Mouse (Mus musculus): ENCODE measurements around the gene Cabin1.

Cabin1 gene

GRCm38 (mm10) chr10:75697693-75698092 lies 66.4 kb downstream of the Cabin1 start:
- no peak for DNase-seq

- DNase-seq = no peak
Measured at GRCm38 (mm10) chr10:75696597-75697355, 67.4 kb downstream of the Cabin1 start.

DNA sequence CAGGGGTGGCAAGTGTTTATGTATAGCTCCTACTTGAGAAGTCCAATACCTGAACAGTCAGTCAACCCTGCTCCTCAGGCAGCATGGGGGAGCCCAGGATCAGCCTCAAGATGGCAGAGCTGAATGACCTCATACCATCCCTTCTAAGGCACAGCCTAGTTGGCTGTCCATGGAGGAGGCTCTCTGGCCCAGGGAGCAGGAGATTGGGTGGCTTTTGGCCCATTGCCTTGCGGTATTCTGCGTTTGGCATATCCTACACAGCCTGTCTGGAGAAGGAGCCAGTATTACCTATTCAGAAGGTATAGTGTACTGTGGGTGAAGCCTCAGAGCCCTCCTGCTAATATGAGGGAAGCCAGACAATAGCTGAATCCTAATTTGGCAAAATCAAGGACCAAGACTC lies 68.6 kb downstream of the Cabin1 start:
- DNase-seq = no peak

DNA sequence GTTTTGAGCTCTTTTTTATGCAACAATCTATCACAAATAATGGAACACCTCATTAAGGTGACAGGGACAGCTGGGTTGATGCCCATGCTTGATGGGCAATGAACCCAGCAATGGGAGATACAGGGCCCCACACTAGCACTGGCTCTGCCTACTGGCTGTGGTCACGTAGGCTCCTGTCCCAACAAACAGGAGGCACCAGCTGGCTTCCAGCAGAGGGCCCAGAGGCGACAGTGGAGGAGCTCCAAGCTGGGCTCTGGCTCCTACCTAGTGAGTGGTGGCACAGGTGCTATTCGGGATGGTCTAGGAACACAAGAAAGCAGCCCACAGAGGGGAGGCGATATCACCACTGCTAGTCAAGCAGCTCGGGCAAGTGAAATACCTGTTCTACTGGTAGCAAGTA lies 69.1 kb downstream of the Cabin1 start:
- no peak for DNase-seq

- DNase-seq = no peak
Measured at GRCm38 (mm10) chr10:75694567-75694966, 69.6 kb downstream of the Cabin1 start.

DNA sequence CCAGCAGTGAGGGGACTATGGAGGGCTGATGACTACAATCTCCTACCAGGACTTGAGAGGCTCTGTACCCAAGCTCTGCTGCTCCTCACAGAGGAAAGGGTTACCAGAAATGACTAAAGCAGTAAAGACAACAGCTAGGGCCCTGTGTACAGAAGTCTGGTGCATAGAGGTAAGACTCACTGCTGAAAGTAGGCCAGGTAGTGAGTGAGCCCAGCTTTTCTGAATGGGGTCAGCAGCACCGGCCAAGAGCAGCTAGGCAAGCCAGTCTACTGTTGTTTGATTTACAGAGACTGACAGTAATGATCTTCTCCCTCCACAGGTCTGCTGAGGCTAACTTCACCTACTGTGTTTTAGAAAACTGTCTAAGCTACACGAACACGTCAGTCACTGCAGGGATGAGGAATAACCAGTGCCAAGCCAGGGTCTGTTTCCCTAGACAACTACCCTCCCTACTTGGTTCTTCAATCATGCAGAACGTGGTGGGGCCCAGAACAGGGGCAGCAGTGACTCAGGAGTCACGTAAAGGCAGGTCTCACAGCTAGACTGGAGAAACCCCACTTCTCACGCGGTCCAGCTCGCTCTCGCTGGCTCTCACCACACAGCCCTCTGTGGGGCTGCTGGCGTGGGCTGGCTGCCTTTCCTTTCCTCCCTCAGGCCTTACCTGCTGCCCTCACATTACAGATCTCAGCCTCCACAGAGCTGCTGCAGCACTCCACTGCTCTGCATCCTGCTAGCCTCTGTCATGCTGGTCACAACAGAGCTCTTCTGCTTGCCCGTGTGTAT lies 70.5 kb downstream of the Cabin1 start:
- DNase-seq = no peak

DNA sequence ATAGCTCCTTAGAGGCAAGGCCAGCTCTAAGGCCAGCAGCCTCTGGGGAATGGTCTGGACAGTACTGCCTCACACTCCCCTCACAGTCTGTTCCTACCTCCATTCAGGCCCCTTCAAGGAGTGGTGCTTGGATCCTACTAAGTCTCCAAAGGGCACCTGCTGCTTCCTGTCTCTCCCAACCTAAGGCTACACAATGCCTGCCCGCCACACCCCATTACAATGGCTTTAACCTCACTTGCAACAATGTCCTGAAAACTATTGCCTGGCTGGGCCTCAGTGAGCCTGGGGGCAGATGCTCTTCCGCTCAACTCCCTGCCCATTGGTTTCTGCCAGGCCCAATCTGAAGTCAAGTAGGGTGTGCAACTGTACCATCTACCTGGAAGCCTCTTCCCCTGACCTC lies 75.5 kb downstream of the Cabin1 start:
- no peak for DNase-seq

- no peak for DNase-seq
Measured at GRCm38 (mm10) chr10:75686724-75687123, 77.4 kb downstream of the Cabin1 start.

- DNase-seq = no peak
Measured at GRCm38 (mm10) chr10:75684035-75685004, 79.8 kb downstream of the Cabin1 start.

GRCm38 (mm10) chr10:75680574-75681001 lies 83.6 kb downstream of the Cabin1 start:
- DNase-seq = no peak

- DNase-seq = no peak
Measured at GRCm38 (mm10) chr10:75679204-75679603, 84.9 kb downstream of the Cabin1 start.

DNA sequence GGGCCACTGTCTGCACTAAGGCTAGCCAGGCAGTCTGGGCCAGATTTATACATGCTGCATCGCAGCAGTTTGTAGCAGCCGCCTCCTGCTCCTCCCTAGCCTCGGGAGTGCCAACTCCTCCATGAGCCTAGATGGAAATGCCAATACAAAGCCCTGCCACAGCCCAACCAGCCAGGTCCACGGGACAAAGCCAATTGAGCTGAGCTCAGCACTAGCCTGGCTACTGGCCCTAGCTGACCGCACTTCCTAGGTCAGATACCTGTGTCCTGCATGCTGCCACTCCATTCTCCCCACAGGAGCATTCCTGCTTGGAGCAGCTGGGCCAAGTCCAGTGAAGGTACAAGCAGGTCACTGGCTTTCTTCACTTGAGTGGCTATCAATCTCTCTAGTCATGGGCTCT lies 86.2 kb downstream of the Cabin1 start:
- DNase-seq = peak; percentile 68

DNA sequence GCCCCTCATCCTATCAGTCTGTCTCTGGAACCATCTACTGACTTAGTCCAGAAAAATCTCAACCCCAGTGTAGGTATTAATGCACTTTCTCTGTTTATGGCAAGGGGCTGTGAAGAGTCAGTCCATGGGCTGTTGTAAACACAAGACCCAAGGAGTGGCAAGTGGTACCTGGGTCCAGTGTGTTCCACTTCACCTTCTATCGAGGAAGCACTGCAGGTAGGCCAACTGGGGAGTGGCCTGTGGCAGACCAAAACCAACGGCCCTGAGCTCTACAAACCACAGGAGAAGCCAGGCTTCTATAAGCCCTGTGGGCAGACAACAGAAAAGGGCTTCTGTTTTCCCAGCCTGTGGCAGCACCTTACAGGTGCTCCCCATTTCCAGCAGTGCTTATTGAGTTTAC lies 86.6 kb downstream of the Cabin1 start:
- DNase-seq = no peak

DNA sequence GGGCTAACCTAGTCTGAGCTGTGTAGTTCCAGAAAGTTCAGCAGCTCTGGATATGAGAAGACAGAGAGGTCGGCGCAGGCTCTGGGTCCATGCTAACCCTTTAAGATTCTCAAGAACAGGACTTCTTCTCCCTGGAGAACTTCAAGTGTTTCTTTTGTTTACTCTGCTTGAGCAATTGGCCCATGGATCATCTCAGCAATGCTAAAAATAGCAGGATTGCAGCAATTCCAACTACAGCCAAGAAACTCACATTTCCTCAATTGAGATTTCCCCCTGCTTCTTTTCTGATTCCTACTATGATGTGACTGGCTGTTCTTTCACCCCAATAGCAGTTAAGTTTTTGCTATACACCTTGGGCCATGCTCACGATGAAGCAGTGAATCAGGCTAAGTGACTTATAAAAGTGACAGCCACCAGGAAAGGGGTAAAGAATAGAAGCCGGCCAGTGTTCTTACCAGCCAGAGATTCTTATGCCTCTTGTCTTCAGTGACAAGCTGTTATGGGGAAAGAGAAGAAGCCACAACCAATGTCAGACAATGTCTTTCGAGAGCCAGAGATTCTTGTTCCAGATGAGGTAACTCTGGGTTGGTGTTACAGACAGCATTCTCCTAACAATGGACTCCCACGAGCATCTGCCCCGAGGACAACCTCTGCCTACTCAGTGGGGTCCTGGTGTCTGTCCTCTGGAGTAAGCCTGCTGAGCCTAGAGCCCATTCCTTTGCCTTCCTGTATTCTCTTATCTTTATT lies 87.1 kb downstream of the Cabin1 start:
- DNase-seq = no peak

GRCm38 (mm10) chr10:75676286-75676685 lies 87.9 kb downstream of the Cabin1 start:
- no peak for DNase-seq

DNA sequence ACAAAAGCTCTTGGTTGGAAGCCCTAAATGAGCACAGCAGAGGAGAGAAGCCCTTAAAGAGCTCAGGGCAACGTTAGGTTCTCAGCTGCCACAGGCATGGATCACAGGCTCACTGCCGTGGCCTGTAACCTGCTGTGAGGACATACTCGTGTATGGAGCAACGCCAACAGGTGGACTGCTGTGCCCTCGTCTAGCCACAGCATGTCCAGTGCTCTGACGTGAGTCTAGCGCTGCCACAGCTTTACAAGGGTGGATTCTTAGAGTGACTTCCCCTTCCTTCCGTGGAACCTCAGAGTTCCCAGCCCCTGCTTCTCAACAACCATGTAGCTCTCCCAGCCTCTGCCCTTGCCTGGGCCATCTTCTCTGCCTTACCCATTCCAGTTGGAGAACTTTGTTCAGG lies 88.5 kb downstream of the Cabin1 start:
- DNase-seq = no peak

DNA sequence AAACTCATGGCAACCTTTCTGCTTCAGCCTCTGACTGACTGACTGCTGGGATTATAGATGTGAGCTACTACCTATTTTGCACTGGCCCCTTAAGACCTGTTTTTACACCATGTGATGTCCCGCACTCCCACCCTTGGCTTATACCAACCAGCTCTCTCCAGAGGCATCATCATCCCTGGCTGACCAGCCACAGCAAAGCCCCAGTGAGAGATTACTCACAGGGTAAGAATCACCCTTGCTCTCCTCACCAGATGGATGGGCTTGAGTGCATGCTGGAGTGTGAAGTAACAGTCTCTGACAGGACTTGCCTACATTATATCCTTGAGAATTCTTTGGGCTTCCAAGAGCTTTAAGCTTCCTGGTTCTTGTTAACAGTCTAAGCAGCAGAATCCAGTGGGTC lies 94.2 kb downstream of the Cabin1 start:
- DNase-seq = no peak

GRCm38 (mm10) chr10:75667911-75668270 lies 96.2 kb downstream of the Cabin1 start:
- peak; percentile 83 for DNase-seq

GRCm38 (mm10) chr10:75667115-75667910 lies 96.8 kb downstream of the Cabin1 start:
- peak; percentile 78 for DNase-seq

- DNase-seq = no peak
Measured at GRCm38 (mm10) chr10:75666451-75667030, 97.6 kb downstream of the Cabin1 start.

DNA sequence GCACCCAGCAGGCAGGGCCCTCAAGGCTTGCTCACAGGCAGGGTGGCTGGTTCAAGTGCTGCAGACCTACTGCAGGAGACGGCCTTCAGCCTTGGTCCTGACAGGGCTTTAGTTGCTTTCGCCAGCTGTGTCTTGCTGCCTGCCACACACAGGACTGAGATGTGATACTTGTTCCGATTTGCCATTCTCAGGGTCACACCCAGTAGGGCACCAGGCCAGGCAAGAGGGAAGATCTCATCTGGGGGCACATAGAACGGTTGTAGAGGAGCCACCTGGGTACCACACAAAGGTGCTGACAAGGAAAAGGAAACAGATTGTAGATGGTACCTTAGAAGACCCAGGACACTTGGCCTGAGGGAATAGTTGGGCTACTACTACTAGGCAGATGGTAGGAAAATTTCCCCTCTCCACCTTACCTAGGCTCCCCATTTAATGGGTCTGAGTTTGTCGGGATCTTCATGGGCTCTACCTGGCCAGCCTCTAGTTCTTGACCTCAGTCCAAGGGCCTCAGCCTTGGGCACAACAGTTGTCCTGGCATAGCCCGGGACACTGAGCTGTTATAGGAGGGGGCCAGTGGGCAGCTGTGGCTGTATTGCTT lies 99.4 kb downstream of the Cabin1 start:
- no peak for DNase-seq
